Mouse (Mus musculus): ENCODE results near the gene Otc.

DNA sequence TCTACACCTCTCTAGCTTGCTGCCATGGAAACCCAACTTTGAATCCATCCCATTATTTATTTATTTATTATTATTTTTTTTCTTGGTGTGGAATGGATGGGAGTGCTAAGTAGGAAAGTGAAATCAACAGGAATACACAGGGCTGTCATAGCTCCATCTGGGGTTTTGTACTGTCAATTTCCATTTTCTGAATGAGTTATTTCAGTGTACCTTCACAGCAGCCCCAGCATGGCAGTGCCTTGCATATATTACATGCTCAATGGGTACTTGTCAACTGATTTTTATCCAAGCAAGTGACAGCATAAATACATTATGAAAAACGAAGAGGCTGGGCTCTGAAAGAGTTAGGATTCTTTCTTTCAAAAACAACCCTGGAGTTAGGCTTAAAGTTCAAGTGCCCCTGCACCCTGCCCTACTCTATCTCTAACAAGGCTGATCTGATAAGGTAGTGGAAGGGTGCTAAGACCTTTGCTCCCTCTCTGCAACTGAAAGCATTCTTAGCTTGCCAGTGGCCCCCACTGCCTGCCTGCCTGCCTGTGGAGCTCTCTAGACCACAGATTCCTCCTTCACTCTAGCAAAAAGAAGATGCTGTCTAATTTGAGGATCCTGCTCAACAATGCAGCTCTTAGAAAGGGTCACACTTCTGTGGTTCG lies at the start of gene Otc:
- TF ChIP-seq CTCF (IDR thresholded peaks at IDR 0.05; ENCODE audit: insufficient read depth, low read length) (no peak), POLR2A (IDR thresholded peaks at IDR 0.05; ENCODE audit: borderline replicate concordance, extremely low read depth, low read depth, low read length) (no peak)

All from lung, adult 2 months (tissue).